Mouse (Mus musculus) frontal cortex, adult (tissue): ENCODE data around the gene Tuba4a.

Experiments
- ATAC-seq: cut with Nextera tagmentation; 2 replicates; pipeline ENCODE4 v1.9.2; 2017; ENCODE audit warnings: mild to moderate bottlenecking, moderate library complexity, mixed read lengths; ENCODE audit not compliant: low TSS enrichment

The Tuba4a gene

GRCm38 (mm10) chr1:75212542-75212941 is 7.1 kb downstream of the Tuba4a start:
- ATAC-seq = no peak

DNA sequence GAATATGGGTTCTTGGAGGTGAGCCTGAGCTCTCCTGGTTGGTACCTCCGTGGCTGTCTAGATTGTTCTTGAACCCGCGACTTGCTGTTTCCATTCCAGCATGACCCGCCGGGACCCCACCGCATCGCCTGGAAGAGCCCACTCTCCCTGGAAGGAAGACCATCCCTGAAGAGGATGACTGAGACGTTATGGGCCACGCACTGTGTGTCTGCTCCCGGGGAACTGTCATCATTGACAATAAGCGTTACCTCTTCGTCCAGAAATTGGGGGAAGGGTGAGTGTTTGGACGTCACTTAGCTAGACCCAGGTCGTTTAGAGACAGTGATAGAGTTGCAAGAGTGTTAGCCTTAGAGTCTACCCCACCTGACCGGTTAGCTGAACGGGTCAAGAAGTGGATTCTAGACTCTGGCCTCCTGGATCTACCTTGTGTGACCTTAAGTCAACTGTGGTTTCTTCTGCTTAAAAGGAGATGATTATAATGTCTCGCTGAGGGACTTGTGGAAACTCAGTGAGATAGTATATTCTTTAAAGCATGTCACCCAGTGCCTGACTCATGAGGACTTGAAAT is 8.4 kb downstream of the Tuba4a start:
- no peak for ATAC-seq

DNA sequence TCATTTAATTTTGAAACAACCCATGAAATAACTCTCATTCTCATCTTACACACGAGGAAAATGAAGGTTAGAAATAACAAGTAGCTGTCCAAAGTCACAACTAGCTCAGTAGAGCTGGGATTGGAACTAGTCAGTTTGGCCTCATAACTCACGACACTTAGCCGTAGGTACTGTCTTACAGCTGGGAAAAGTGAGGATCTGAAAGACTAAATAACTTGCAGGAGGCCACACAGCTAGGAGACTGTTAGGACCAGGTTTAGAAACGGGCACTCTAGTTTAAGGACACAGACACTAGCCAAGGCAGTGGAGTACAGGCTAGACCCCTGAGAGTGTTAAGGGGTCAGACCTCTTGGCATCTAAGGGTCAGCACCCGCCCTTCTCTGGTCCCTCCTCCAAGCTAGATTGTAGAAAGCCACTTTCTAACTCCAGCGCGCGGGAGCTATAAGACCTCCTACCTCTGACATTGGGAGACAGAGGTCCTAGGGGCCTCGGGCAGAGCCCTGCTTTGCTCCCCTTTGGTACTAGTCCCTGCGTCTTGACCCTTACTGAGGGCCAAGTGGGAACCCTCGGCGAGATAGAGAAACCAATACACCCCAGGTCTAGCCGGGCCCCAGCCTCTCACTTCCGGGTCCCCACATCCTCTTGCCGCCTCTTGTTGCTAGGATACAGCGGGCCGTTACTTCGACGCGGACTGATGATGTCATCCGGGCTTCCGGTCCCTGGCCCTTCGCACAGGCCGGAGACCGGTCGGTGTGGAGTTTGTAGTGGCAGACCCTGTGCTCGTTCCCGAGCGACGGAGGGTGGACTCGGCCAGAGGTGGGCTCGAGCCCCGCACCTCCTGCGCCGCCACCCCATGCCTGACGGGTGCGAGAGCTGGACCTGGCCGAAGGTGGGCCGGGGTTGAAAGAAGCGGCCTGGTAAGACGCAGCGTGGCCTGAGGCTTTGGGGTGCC is 9.3 kb downstream of the Tuba4a start, which contains the start of the genes Glb1l and Stk16:
Glb1l (minus strand) TSS at position 678 of the 952 bp plus-strand sequence.
Stk16 (plus strand) TSS at position 703 of the 952 bp plus-strand sequence.
- ATAC-seq = peak; percentile 85

DNA sequence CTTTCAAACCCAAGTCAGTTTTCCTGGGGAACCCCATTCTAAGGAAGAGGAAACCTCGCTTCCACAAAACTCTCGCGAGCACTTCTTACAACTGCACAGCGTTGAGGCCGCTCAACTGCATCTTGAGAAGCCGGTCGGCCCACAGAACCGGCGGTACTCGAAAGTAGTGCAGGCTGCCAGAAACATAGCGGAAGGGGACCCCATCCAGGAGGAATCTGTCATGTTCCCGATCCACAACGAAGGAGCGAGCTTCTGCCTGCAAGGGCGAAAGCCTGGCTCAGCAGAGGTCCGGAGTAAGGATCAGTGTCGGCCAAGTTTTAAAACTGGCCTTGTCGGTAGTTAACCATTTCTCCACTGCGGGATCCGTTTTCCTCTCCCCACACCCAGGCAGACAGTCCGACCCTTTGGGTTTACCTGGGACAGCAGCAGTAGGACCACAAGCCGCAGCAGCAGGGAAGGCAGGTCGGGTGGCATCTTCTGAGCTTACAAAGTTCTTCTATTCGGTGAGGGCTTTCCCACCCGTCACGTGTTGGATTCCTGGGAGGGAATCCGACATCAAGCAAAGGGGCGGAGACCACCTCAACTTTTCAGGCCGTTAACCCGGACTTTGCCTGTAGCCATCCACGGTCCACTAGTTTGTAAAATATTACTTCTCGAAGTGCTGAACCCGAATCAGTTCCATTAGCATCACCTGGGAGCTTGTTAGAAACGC is 10.5 kb downstream of the Tuba4a start:
- no peak for ATAC-seq

GRCm38 (mm10) chr1:75201236-75201635 is 18.4 kb downstream of the Tuba4a start:
- ATAC-seq = no peak

DNA sequence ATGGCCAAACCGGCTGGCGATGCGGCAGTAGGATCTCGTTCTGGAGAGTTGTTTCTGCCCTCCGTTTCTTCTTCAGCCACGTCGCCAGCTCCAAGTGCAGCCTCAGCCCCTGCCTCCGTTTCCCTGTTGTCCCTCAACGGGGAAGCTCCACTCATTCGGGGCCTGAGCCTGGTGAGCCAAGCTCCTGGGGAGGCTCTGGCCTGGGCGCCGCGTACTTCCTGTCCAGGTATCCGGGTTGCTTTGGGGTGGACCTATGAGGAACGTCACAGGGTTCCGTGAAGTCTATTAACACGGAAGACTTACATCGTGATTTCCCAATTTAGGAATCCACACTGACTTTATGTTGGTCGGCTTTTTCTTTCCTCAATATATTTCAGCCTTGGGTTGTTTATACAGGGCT is 27.2 kb downstream of the Tuba4a start:
- peak; percentile 58 for ATAC-seq

GRCm38 (mm10) chr1:75191622-75192402 is 27.9 kb downstream of the Tuba4a start, which contains the start of the genes Ankzf1 and Atg9a:
Gene Ankzf1 (plus strand): TSS chr1:75192151.
Gene Atg9a (minus strand): TSS chr1:75192196.
- peak; percentile 98 for ATAC-seq

GRCm38 (mm10) chr1:75191258-75191621 is 28.4 kb downstream of the Tuba4a start:
- peak; percentile 5; the same call in 1 of the 2 replicates for ATAC-seq

DNA sequence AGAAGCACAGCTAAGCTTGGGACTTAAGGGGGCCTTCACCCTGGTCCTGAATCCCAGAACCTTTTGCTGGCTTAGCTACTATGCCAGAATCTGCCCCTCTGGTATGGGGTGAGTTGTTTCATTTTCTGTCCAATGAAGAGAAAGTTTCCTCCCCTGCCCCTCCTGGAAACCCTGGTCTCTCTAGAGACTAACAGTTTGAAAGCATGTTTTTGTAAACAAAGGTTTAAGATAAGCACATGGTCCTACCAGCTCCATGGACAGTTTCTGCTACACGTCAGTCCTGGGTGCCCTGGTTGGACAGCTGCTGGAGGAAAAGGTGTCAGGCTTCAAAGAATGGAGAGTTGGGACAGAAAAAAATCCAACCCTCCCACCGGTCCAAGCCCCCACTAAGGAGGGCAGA is 29.1 kb downstream of the Tuba4a start:
- no peak for ATAC-seq

GRCm38 (mm10) chr1:75187914-75188483 is 31.7 kb downstream of the Tuba4a start:
- ATAC-seq = no peak

- no peak for ATAC-seq
Measured at GRCm38 (mm10) chr1:75187126-75187525, 32.5 kb downstream of the Tuba4a start.

DNA sequence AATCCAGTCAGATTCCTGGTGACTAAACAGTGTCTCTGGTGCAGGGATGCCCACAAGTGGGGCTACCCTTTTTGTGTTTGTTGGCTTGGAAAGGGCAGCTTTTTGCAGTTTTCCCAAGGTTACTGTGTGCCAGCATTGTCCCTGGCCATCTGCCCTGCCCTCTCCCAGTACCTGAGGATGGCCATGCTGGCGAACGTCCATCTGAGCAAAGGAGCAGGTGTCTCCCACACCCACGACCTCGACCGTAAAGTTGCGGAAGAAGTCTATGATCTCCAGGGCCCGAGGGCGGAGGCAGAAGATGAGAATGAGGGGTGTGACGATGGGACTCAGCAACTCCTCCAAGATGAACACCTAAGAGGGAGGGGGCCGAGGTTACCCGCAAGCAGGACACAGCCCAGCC is 34.2 kb downstream of the Tuba4a start:
- no peak for ATAC-seq

DNA sequence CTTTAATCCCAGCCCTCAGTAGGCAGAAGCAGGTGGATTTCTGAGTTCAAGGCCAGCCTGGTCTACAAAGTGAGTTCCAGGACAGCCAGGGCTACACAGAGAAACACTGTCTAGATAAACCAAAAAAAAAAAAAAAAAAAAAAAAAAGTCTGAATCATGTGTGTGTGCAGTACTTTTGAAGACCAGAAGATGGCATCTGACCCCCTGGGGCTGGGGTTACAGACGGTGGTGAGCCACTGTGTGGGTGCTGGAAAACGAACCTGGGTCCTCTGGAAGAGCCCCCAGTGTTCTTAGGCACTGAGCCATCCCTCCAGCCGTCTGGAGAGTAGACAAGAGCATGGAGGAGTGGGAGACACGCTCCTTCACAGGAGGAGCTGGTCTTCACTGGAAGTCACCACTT is 37.5 kb downstream of the Tuba4a start:
- no peak for ATAC-seq

GRCm38 (mm10) chr1:75181377-75181870 is 38.2 kb downstream of the Tuba4a start:
- ATAC-seq = no peak

DNA sequence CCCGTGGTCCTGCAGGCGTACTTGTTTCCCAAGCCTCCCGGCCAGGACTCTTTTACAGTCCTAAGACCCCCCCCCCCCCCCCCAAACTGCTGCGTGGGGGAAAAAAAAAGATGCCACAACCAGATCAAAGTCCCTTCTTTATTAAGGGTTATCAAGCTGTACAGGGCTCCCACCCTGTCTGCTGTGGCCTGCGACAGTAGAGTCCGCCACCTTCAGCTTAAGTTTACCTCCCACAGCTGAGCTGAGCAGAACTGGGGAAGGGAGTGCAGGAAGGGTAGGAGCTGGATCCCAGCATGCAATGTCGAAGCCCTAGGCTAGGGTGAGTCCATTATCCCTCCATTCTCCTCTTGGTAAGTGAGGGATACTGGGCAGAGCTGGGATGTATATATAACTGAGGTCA is 38.9 kb downstream of the Tuba4a start:
- no peak for ATAC-seq

DNA sequence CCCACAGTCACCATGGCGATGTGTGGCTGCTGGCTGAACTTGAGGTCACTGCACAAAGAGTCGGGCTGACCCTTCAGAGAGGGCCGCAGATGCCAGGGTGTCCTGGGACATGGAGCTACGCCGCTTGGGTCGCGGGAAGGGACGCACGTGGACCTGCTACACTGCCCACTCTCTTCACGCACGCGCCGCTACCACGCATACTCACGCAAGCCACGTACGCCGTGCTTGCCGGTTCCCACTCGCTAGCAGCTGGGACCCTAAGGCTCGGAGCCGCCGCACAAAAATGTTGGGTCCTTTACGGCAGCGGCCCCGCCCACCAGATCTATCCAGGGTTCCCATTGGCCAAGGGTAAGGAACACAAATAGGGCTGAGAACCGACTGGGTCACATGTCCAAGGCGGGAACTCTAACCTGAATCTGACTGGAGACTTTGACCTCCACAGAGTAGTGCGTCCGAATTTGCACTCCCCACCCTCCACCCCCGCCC is 39.5 kb downstream of the Tuba4a start, which contains the start of gene Abcb6:
Abcb6 (minus strand) TSS at position 288 of the 486 bp plus-strand sequence.
- peak; percentile 92 for ATAC-seq

DNA sequence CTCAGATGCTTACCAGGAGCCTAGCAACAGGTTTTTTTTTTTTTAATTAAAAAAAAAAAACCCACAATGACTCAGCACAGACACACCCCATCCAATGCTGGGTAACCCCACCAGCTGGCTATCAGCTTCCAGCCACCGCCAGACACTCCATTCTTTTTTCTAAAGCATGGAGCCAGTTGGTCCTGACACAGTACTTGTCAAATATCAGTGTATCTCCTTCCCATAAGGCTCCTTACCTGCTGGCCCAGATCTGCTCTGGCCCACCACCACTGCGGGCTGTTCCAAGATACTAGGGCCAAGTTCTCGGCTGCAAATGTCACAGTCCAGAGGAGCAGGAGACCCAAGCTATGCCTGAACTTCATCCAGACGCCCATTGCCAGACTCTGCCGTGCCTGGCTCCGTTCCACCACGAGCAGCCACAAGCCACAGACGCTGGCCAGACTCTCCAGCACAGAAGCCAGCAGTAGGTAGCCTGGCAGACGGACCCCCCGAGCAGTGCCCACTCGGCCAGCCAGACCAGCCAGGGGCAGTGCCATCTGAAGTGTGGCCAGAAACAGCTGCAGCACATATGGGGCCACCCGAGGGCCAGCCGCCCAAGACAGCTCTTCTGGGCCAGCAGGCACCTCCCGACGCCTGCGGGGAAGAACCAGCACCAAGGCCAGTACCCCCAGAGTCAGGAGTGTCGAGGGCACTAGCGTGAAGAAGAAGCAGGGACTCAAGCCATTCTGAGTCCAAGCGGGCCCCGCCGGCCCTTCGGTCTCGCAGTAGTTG is 40.1 kb downstream of the Tuba4a start:
- ATAC-seq = peak; percentile 13; the same call in 1 of the 2 replicates

DNA sequence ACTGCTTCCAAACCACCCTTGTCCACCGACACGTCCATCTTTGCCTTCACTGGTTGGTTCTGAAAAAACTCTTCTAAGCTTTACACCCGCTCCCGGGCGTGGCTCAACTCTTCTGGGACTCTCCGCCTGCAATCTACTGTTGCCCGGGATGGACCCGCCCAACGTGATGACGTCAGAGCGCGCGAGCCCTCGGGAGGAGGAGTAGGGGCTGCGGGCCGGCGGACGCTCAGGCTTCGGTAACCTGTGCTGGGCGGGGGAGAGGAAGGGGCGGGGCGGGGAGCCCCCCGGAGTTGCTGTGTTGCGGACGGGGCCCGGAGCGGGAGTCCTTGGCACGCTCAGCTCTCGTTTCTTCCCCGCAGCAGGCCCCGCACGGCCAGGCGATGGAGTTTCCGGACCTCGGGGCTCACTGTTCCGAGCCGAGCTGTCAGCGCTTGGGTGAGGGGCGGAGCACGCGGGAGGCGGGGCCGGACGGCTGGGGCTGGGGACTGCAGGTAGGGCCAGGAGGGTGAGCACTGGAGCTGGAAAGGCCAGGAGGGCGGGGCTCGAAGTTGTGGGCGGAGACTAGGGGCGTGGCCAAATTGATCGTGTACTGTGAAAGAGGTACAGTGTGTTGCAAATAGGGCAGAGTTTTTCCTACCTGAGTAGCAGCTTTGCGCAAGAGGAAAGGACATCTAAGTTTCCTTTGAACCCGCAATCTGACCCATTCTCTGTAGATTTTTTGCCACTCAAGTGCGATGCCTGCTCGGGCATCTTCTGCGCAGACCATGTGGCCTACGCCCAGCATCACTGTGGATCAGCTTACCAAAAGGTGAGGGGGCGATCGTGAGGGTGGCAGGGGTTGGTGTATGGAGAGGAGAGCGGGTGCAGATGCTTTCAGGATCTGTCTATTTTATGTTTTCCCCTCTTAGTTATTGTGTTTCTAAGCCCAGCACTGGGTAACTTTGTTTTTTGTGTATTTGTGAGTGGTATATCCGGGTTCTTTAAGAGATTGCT is 50.9 kb downstream of the Tuba4a start, which contains the start of gene Zfand2b:
Zfand2b (plus strand) TSS at position 175 of the 993 bp plus-strand sequence.
- peak; percentile 94 for ATAC-seq
